Mouse (Mus musculus) layer of hippocampus, adult 9-11 months (tissue): ENCODE data around the gene Iqcn.

ENCODE experiments used
- DNase-seq: peaks from one replicate; pipeline ENCODE4 v3.0.0; 2022

Iqcn gene

DNA sequence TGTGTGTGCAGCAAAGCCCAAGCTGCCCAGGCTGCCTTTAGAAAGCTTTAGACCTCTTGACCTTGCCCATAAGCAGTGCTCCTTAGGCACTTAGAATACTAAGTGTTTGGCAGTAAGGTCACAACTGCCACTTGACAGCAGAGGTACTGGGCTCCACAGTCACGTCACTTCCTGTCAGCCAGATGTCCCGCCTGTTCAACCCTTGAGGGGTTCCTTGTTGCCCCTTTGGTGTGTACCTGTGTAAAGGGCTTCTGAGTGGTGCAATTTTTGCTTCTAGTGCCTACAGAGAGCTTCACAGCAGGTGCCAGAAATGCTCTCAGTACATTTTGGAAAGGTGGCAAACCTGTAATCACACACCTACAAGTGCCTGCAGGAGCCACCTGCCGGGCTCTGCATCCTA, 35.0 kb downstream of the Iqcn start:
- no peak for DNase-seq

DNA sequence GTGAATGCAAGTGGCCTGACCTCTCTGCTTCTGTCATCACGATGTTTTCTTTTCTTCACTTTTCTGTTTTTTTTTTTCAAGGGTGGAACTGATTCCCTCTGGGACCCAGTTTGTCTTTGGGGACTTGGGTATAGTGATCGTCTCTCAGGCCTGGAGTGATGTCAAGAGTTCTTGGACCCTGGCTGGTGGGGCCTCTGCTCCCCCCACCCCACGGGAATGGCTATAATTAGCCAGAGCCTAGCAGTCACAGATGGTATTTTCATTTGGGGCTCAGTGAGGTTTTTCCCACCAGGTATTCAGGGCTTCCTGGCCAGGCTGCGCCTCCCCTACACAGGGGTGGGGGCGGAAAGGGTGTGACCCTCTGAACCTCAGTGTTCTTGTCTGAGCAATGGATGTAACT, 38.4 kb downstream of the Iqcn start:
- no peak for DNase-seq

DNA sequence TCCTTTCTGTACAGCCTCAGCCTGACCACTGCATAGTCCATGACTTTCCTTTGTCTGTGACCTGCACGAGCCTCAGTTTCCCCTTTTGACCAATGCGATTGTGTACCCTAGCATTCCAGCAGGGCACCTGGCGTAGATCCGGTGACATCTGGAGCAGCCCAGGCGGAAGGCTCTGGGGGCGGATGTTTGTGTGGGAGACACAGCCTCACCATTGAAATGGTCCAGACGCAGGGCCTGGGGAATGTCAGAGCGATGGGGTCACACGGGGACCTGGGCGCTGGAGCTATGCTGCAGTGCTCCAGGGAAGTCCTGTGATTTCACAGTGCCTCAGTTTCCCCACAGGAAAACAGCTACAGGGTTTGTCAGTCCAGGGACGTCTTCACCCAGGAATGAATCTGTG, 38.9 kb downstream of the Iqcn start:
- DNase-seq = no peak

DNA sequence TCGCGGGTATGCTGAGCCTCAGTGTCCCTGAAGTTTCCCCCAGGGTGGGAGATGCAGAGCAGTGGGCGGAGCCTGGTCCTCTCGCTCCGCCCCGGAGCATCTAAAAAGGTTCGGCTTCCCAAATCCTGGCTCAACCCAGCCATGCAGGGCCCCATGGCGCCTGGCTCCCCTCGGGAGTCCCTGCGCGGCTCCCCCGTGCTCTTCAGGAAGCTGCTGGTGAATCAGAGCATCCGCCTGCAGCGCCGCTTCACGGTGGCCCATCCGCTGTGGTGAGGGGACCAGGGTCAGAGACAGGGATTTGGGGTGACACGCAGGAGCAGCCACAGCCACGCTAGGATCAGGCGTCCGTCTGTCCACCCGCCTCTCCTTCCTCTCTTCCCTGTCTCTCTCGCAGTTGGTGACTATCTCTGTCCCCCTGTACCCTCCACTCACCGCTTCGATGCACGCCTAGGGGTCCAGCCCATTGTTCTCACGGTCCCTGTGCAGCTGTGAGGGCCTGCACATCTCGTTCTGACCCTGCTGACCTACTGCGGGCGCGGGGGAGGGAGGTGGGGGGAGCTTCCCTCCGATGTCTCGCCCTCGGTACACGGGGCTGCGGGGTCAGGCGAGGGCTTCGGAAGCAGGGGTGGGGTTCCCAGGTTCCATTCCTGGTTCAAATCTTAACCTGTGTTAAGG, 39.9 kb downstream of the Iqcn start:
- no peak for DNase-seq

DNA sequence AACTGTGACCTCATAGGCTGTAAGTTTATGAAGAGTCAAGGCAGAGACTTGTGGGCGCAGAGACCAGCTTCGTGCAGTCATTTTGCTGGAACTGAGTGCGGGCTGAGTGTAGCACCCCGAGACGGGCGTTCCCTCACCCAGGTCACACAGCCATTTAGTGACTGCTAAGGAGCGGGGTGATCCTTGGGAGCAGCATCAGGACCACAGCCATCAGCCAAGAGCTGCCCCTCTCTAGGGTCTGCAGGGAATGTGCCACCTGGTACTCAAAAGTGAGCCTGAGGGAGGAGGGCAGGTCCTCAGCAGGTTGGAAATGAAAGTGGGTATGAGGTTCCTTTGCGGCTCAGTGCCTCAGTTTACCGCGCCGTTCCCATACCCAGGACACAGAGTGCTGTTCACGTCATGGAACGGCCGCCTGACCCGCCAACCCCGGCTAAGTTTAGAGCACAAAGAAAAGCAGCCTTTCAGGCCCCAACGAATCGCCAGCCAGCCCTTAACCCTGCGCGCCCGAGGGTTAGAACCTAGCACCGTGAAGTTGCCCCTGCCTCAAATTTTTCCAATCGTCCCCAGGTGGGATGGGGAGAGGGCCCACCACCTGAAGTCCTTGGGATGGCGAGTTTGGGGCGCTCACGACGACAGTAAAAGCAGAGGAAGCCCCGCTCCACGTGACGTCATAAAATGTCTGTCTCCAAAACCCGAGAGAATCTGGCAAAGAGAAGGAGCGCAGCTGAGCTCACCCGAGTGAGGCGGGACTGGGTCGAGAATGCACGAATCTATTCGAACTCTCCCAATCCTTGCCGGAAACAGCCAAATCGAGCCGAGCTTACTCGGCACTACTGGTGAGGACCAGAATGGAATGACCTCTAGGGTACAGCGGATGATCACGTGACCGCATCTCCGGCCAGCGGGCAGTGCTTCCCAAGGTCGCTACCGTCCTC, 40.7 kb downstream of the Iqcn start:
- peak; percentile 45 for DNase-seq

DNA sequence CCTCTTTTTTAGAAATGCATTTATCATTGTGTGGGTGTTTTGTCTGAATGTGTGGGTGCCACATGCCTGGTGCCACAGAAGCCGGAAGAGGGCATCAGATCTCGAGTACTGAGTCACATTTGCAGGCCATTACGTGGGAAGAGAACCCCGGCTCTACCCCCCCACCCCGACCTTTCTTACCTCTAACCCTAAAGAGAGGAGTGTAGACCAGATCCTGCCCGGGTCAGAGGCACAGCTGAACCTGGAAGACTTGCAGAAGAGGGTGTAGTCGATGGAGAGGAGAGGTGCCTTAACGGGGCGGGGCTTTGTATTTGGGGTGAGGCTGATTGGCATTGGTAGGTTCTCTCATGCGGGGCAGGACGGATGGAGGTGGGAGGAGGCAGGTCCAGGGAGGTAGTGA, 41.5 kb downstream of the Iqcn start:
- no peak for DNase-seq

DNA sequence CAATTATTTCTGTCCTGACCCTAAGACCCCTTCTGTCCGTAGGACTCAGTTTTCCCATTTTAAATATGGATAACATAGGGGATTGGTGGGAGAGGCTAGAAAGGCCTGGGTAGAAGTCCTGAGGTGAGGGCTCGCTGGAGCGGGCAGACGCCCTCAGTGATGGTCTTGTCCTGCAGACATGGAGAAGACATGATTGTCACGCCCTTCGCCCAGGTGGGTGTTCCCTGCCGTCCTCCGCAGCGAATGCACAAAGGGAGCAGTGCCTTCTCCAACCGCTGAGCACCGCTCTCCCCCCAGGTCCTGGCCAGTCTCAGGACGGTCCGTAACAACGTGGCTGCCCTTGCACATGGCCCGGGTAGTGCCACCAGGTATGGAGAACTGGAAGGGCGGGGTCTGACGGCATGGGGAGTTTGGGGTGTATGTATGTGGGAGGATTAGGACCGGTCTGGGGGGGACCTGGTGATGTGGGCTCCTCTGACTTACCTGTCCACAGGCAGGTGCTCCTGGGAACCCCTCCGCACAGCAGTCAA, 42.5 kb downstream of the Iqcn start:
- no peak for DNase-seq

DNA sequence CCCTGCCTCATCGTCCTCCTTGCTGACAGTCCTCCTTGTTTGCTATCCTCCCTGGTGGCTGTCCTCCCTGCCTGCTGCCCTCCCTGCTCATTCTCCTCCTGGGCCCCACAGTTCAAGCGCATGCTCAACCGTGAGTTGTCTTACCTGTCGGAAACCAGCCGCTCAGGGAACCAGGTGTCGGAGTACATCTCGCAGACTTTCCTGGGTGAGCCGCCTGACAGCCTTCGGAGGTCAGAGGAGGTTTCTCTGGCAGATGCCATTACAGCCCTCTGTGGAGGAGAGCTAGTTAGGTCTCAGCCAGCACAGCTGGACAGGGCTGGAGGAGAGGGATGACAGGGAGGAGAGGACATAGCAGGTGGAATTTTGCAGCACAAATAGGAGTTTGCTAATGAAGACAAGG, 43.4 kb downstream of the Iqcn start:
- DNase-seq = no peak

DNA sequence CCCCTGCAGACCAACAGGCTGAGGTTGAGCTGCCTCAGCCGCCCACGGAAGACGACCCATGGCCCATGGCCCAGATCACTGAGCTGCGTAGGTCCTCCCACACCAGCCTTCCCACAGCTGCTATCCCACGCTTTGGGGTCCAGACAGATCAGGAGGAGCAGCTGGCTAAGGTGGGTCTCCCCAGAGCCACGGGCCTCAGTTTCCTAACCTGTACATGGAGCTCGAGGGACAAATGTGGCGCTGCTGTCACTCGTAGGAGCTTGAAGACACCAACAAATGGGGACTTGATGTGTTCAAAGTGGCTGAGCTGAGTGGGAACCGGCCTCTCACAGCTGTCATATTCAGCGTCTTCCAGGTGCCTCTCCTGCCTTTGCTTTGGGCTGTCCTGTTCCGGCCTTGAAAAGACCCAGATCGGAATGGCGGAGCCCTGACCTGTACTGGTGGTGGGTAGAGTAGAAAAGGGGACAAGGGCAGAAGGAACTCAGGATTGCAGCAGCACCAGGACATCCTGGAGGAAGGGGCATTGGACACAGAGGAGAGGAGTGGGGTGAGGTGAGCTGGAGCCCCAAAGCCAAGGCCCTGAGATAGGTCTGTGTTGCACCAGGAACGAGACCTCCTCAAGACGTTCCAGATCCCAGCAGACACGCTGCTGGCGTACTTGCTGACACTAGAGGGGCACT, 44.1 kb downstream of the Iqcn start:
- DNase-seq = peak; percentile 8

DNA sequence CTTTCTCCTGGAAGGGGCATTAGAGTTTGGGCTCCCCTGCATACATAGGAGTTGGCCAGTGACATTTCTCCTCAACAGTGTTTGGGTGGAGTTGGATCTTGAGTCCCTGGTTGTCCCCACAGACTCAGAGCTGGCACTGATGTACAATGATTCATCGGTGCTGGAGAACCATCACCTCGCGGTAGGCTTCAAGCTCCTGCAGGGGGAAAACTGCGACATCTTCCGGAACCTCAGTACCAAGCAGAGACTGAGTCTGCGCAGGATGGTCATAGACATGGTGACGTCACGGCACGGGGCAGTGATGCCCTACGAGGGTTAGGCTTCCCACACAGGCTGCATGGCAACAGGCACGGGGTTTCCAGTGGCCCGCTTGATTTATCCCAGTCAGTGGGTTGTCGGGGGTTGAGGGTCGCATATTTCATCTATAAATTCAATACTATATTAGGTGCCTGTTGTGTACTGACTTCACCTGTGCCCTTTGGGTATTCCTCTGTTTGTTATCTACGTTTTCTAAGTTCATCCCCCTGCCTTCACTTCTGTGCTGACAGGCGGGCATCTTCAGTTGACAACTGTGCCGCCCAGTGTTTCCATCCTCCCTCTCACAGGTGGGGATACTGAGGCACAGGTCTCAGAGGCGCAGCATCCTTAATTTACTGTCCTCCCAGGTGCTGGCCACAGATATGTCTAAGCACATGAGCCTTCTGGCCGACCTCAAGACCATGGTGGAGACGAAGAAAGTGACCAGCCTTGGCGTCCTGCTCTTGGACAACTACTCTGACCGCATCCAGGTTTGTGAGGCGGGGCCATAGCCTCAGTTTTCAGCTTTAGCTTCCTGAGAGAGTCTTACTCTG, 45.2 kb downstream of the Iqcn start:
- DNase-seq = no peak

DNA sequence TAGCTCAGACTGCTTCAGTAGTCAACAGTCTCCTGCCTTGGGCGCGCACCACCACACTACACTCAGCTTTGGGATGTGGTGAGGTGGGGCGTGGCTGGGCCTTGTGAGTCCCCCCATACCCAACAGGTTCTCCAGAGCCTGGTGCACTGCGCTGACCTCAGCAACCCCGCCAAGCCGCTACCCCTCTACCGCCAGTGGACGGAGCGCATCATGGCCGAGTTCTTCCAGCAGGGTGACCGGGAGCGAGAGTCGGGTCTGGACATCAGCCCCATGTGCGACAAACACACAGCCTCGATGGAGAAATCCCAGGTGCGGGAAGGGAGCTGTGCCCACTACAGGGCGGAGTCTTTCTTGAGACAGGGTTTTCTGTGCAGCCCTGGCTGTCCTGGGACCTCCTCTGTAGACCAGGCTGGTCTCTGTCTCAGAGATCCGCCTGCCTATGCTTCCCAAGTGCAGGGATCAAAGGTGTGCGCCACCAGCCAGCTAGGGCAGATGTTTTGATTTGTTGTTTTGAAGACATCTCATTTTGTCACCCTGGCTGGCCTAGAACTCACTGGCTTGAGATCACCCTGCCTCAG, 45.9 kb downstream of the Iqcn start:
- DNase-seq = peak; percentile 6

DNA sequence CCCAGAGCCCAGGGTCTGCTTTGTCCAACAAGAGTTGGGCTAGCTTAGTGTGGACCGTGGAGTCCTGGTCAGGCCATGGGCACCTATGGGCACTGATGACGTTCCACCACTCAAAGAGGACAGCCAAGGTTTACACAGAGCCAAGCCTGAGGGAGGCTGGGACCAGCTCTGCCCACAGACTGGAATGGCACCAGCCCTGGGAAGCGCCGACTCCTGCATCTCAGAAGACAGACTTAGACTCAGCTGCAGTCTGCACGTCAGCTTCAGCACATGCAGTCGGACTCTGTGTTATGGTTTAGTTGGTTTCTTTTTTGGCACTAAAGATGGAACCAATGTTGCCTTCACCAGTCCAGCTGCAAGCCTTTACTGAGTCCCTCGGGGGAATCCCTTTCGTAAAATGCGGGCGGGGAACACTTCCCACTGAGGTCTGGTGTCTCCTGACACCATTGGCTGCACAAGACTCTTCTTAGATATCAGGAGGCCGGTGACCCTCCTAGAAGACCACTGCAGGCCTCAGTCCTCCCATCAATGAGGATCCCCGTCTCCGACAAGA, 46.9 kb downstream of the Iqcn start:
- DNase-seq = peak; percentile 18

DNA sequence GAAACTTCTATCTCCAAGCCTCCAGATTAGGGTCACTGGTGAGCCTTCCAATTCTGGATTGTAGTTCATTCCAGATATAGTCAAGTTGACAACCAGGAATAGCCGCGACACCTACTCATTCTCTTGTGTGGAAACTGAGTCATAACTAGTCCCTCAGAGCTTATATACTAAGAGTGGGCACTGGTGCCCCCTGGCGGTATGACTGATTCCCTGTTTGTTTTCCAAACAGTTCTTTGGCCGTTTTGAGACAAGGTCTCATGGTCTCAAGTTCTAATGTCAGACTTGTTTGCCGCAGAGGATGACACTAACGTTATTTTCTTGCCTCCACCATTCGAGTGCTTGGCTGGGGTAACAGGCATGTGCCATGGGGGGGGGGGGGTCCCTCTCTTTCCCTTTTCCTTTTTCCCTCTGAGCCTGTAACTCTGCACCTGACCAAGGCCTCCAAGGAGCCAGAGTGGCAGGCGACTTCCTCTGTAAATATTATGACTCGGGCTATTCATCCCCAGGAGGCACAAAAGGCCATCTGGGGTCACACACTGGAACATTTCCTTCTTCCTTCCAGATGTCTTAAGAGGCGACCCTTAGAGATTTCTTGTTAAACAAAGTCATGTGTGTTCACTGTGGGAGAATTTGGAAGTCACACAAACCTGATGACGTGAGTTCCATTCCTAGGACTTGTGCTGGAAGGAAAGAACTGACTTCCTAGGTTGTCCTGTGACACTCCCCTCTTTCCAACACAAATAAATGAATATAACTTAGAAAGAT, 48.9 kb downstream of the Iqcn start:
- peak; percentile 66 for DNase-seq

DNA sequence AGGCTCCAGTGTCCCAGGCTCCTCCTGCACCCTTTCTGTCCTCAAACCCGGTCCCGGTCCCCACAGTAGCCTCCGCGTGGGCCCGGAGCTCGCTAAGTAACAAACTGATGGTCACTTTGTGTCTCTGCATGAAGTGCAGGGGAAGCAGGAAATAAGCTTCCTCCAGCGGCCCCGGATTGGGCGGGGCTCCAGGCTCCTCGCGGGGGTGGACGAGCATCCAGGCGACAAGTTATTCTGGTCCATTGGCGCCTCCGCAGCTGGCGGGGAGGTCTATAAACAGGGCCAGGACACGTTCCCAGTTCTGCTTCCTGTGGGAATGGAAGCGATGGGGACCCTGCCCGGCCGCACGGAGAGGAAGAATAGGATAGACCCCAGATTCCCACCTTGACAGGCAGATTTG, 49.9 kb downstream of the Iqcn start:
- peak; percentile 86 for DNase-seq

DNA sequence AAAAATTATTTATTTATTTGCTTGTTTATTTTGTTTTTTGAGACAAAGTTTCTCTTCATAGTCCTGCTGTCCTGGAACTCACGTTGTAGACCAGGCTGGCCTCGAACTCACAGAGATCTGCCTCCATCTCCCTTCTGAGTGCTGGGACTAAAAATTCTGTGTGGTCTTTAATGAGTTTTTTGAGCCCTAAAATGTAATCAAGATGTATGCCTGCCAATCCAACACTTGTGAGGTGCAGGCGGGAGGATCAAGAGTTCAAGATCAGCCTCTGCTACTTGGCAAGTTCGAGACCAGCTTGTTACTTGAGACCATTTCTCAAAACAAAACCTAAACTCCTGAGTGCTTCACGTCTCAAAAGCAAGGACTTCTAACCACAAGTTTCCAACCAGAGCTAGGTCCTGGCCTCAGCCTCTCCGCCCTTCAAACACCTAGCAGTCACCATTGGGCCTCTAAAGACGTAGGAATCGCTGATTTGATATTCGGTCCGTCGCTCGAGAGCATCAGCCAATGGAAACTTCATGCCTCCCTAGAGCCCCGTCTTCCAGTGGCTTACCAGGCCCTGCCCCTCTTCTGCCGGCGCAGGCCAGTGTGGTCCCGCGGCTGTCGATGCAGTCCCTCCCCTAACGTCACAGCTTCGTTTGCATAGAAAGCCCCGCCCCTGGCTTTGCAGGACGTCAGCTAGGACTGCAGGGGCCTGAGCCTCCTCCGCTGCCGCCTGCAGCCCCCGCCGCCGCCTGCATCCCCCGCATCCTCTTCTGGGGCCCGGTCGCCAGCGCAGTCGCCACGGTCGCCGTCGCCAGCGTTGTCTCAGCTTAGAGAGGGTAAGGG, 51.0 kb downstream of the Iqcn start, which contains the start of gene Rab3a:
Gene Rab3a, plus strand, starts transcription at position 637 of the 828 bp plus-strand sequence.
- DNase-seq = peak; percentile 99

DNA sequence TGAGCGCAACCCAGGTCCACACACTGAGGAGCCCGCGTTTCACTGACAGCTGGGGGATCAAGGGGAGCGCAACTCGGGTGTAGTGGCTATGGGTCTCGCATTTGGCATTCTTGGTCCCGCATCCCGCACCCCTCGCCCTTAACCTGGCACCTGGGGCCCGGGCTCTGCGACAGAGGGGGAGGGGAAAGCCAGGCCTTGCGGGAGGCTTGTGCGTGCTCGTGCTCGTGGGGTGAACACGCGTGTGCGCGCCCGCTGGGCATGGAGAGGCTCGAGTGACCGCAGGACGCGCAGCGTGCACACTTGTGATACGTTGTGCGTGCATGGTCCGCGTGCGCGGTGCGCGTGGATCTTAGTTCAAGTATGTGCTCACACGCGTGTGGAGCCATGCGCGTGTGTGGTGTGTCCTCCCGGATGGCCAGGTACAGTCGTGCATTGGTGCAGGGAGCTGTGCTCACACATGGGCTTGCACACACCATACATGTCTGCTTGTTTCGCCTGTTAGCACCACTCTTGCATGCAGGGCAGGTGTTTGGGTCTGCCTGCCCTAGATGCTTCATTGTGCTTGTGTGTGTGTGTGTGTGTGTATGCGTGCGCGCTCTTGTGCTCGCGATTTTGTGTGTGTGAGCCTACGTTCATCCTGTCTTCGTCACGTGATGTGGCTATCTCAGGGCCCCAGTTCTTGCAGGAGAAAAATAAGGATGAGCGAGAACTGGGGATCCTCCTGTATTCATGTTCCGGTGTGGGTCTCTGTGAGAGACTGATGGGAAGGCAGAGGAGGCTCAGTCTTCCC, 51.8 kb downstream of the Iqcn start:
- peak; percentile 86 for DNase-seq

DNA sequence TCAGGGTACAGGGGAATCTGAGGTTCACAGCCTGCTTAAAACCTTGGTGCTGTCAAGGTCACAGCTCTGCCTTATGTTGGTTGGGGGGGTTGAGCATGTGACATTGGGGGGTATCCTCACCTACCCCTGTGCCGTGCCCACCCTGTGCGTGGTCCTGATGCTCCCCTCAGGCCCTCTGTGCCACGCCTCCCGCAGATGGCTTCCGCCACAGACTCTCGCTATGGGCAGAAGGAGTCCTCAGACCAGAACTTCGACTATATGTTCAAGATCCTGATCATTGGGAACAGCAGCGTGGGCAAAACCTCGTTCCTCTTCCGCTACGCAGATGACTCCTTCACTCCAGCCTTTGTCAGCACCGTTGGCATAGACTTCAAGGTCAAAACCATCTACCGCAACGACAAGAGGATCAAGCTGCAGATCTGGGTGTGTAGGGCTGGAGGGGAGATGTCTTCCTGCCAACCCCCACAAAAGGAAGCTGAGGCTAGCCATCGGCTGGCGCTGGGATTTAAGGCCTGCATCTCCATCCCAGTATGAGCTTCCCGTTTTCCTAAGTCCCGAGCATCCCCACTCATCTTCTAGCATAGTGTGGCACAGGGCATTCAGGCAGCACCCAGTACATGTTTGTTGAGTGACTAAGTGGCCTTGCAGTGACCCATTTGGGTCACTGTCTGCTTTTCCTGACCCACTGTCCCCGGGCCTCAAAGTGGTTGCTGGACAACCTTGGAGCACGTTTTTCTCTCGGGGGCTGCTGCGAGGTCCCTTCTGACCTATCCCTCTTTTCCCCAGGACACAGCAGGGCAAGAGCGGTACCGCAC, 52.6 kb downstream of the Iqcn start:
- peak; percentile 37 for DNase-seq

DNA sequence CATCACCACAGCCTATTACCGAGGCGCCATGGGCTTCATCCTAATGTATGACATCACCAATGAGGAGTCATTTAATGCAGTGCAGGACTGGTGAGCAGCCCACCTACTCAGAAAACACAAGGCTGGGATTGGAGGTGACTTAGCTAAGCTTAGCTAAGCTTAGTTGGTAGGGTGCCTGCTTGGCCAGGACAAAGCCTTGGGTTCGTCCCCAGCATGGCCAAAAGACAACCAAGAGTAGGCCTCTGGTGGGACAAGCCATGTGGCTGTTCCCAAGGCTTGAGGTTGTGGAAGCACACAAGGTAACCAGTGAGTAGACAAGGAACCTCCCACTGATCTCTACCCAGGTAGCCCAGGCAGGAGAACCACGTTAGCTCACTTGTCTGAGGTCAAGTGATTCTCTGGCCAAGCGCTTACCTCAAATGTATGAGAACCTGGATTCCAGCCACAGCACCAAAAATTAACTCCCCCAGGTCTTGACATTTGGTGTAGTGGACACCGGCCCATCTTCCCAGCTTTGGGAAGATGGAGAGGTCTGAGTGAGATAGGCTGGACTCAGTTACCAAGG, 53.3 kb downstream of the Iqcn start:
- peak; percentile 28 for DNase-seq
